Mouse (Mus musculus) olfactory bulb, adult 2 months (tissue): ENCODE data around the gene Dhx40. TPM values are rescaled to one million over a fixed set of nuclear protein-coding genes. Genes with fewer than 3 reads are reported as not detected.

Experiments
- H3K27ac ChIP-seq: fragments of 200-500 bp; 2 replicates; pipeline ENCODE4 v1.5.1; 2012; ENCODE audit warnings: low read depth, low read length; ENCODE audit not compliant: insufficient read depth
- H3K4me1 ChIP-seq: fragments of 200-500 bp; 2 replicates; pipeline ENCODE4 v1.6.1; 2012; ENCODE audit warnings: low read length; ENCODE audit not compliant: control insufficient read depth, insufficient read depth
- H3K4me3 ChIP-seq: fragments of 200-500 bp; 2 replicates; pipeline ENCODE4 v1.5.1; 2012; ENCODE audit warnings: mild to moderate bottlenecking, low read depth, low read length, moderate library complexity; ENCODE audit not compliant: insufficient read depth
- CTCF ChIP-seq: fragments of 200-500 bp; IDR thresholded peaks from 2 replicates; pipeline ENCODE4 v1.5.1; 2012; ENCODE audit warnings: low read depth, mild to moderate bottlenecking, low read length, moderate library complexity; ENCODE audit not compliant: insufficient read depth
- POLR2A ChIP-seq: fragments of 200-500 bp; IDR thresholded peaks from 2 replicates; pipeline ENCODE4 v1.6.1; 2012; ENCODE audit warnings: mild to moderate bottlenecking, low read depth, low read length, moderate library complexity; ENCODE audit not compliant: insufficient read depth
- WGBS: fragments of 180-500 bp; shearing (Covaris S2); methylation state at CpG from one replicate; pipeline ENCODE4 v1.1.7; 2018; 5-methylcytosine and 5-hydroxymethylcytosine counted together
- polyA plus RNA-seq: library from polyadenylated mRNA; stranded (reverse); fragments of >200 nt; gene quantifications from 2 replicates; pipeline ENCODE4 v1.2.4, GENCODE M21; 2012; ENCODE audit warnings: low replicate concordance; ENCODE audit not compliant: missing spikeins, insufficient read depth, insufficient read length

The Dhx40 gene
- polyA plus RNA-seq, 1 experiment: not detected

- no peak for TF ChIP-seq POLR2A
- TF ChIP-seq CTCF: no peak
- 19% methylated on average over 3 of the region's 3 CpGs for WGBS
- Histone ChIP-seq H3K4me1 (peaks cover 4% of the 10 kb centered on the region; the same call in 1 of the 2 replicates), H3K4me3 (no peak overlapping the region), H3K27ac (no peak overlapping the region)
Observed at GRCm38 (mm10) chr11:86840511-86841154, 33.1 kb upstream of the Dhx40 start.

- WGBS: 40% methylated on average over 7 of the region's 7 CpGs
- peaks cover 4% of the 10 kb centered on the region; the same call in 1 of the 2 replicates for H3K4me1 ChIP-seq
- TF ChIP-seq CTCF (no peak), POLR2A (no peak)
- H3K4me3 ChIP-seq: no peak overlapping the region
- no peak overlapping the region for H3K27ac ChIP-seq
Observed at GRCm38 (mm10) chr11:86839716-86840447, 32.3 kb upstream of the Dhx40 start.

- Histone ChIP-seq H3K4me3 (no peak overlapping the region), H3K4me1 (peaks cover 4% of the 10 kb centered on the region; the same call in 1 of the 2 replicates), H3K27ac (no peak overlapping the region)
- 93% methylated on average over 1 of the region's 1 CpGs for WGBS
- no peak for TF ChIP-seq CTCF
- TF ChIP-seq POLR2A: no peak
Observed at GRCm38 (mm10) chr11:86838792-86839191, 31.2 kb upstream of the Dhx40 start.

- H3K4me1 ChIP-seq: peaks cover 4% of the 10 kb centered on the region; the same call in 1 of the 2 replicates
- 60% methylated on average over 2 of the region's 2 CpGs for WGBS
- H3K4me3 ChIP-seq: no peak overlapping the region
- H3K27ac ChIP-seq: no peak overlapping the region
- TF ChIP-seq CTCF (no peak), POLR2A (no peak)
Observed at GRCm38 (mm10) chr11:86836366-86836765, 28.8 kb upstream of the Dhx40 start.

- H3K27ac ChIP-seq: no peak overlapping the region
- TF ChIP-seq CTCF: no peak
- no peak for TF ChIP-seq POLR2A
- H3K4me3 ChIP-seq: no peak overlapping the region
- 70% methylated on average over 8 of the region's 8 CpGs for WGBS
- peaks cover 2% of the 10 kb centered on the region; the same call in 1 of the 2 replicates for H3K4me1 ChIP-seq
Observed at GRCm38 (mm10) chr11:86834628-86835338, 27.2 kb upstream of the Dhx40 start.

- no peak overlapping the region for H3K4me3 ChIP-seq
- H3K27ac ChIP-seq: no peak overlapping the region
- 81% methylated on average over 7 of the region's 7 CpGs for WGBS
- no peak for TF ChIP-seq CTCF
- TF ChIP-seq POLR2A: no peak
- H3K4me1 ChIP-seq: no peaks in the 10 kb centered on the region
Observed at GRCm38 (mm10) chr11:86834050-86834449, 26.5 kb upstream of the Dhx40 start.

GRCm38 (mm10) chr11:86833153-86833552 lies 25.6 kb upstream of the Dhx40 start:
- Histone ChIP-seq H3K4me1 (no peaks in the 10 kb centered on the region), H3K27ac (no peak overlapping the region), H3K4me3 (no peak overlapping the region)
- TF ChIP-seq CTCF: no peak
- TF ChIP-seq POLR2A: no peak
- WGBS: 68% methylated on average over 3 of the region's 3 CpGs

GRCm38 (mm10) chr11:86828396-86828795 lies 20.9 kb upstream of the Dhx40 start:
- H3K27ac ChIP-seq: no peak overlapping the region
- H3K4me3 ChIP-seq: no peak overlapping the region
- H3K4me1 ChIP-seq: no peaks in the 10 kb centered on the region
- 63% methylated on average over 6 of the region's 6 CpGs for WGBS
- TF ChIP-seq POLR2A (no peak), CTCF (no peak)

- TF ChIP-seq CTCF (no peak), POLR2A (no peak)
- no peak overlapping the region for H3K4me3 ChIP-seq
- no peak overlapping the region for H3K27ac ChIP-seq
- H3K4me1 ChIP-seq: no peaks in the 10 kb centered on the region
- 91% methylated on average over 2 of the region's 2 CpGs for WGBS
Observed at GRCm38 (mm10) chr11:86827476-86828245, 20.1 kb upstream of the Dhx40 start.
